Mouse (Mus musculus) CH12.LX (cell line): ENCODE results near the gene Gm20521. TPM values are rescaled to one million over a fixed set of nuclear protein-coding genes. Genes with fewer than 3 reads are reported as not detected.

Experiments
- DNase-seq: peaks from one replicate; pipeline ENCODE4 v3.0.0-alpha.2; 2013; ENCODE audit errors: extremely low read depth
- H3K27ac ChIP-seq: 2 replicates; pipeline ENCODE4 v1.5.1; 2012; ENCODE audit warnings: low read depth, mild to moderate bottlenecking, control low read depth, moderate library complexity; ENCODE audit not compliant: insufficient read depth
- H3K27me3 ChIP-seq: replicated peaks from 2 replicates; pipeline ENCODE3; 2012; ENCODE audit warnings: inconsistent platforms
- H3K36me3 ChIP-seq, 2 experiments: replicated peaks in 1 of 2; 2 replicates each; pipeline versions ENCODE3 to v1.6.1; 2012; ENCODE audit warnings: inconsistent platforms in 1 of 2, low read length in 1 of 2, mild to moderate bottlenecking in 1 of 2, mixed read lengths in 1 of 2, moderate library complexity in 1 of 2; ENCODE audit not compliant: control insufficient read depth in 1 of 2, insufficient read depth in 1 of 2
- H3K4me1 ChIP-seq, 2 experiments: 2 replicates each; pipeline ENCODE4 v1.6.1; 2012; ENCODE audit warnings: inconsistent platforms in 1 of 2, moderate library complexity in 1 of 2; ENCODE audit not compliant: insufficient read depth in 2 of 2, control insufficient read depth in 1 of 2
- H3K4me2 ChIP-seq: 2 replicates; pipeline ENCODE4 v1.6.1; 2012; ENCODE audit warnings: low read depth, mild to moderate bottlenecking, control low read depth; ENCODE audit not compliant: poor library complexity, insufficient read depth, severe bottlenecking
- H3K4me3 ChIP-seq, 3 experiments: fragments of 150-350 bp in 1 of 3; sonication (generic) in 1 of 3; replicated peaks in 1 of 3; 2 replicates each; pipeline versions ENCODE3 to v1.5.1; 2011 to 2012; ENCODE audit warnings: low read depth in 2 of 3, low read length in 2 of 3, mild to moderate bottlenecking in 2 of 3, moderate library complexity in 2 of 3, control low read depth in 1 of 3, improper control_type of control experiment in 1 of 3, inconsistent platforms in 1 of 3, mixed read lengths in 1 of 3; ENCODE audit not compliant: poor library complexity in 1 of 3
- H3K79me2 ChIP-seq: replicated peaks from 2 replicates; pipeline ENCODE4 v1.6.1; 2012; ENCODE audit warnings: mild to moderate bottlenecking, moderate library complexity; ENCODE audit not compliant: control insufficient read depth, poor library complexity, insufficient read depth, severe bottlenecking; ENCODE audit errors: extremely low read depth
- H3K9ac ChIP-seq: 2 replicates; pipeline ENCODE4 v1.6.1; 2012; ENCODE audit warnings: low read depth, mild to moderate bottlenecking, control low read depth, moderate library complexity; ENCODE audit not compliant: insufficient read depth
- H3K9me3 ChIP-seq: replicated peaks from 2 replicates; pipeline ENCODE3; 2012; ENCODE audit warnings: low read length, inconsistent platforms, mixed read lengths
- EP300 ChIP-seq: IDR thresholded peaks from 2 replicates; pipeline ENCODE4 v1.6.1; 2011; ENCODE audit warnings: low read length, improper control_type of control experiment
- GABPA ChIP-seq: IDR thresholded peaks from 2 replicates; pipeline ENCODE4 v1.6.1; 2012; ENCODE audit warnings: low read depth, low read length, improper control_type of control experiment, inconsistent platforms; ENCODE audit not compliant: insufficient replicate concordance
- HCFC1 ChIP-seq: IDR thresholded peaks from 2 replicates; pipeline ENCODE4 v1.6.1; 2012; ENCODE audit warnings: low read depth, mild to moderate bottlenecking, inconsistent platforms, low read length, improper control_type of control experiment
- JUN ChIP-seq: IDR thresholded peaks from 2 replicates; pipeline ENCODE4 v1.6.1; 2011; ENCODE audit warnings: low read depth, mild to moderate bottlenecking, low read length, improper control_type of control experiment, moderate library complexity; ENCODE audit not compliant: insufficient read depth
- JUND ChIP-seq: conservative IDR thresholded peaks from 2 replicates; pipeline ENCODE4 v1.6.1; 2011; ENCODE audit warnings: low read depth, low read length, improper control_type of control experiment
- MAFK ChIP-seq: IDR thresholded peaks from 2 replicates; pipeline ENCODE4 v1.6.1; 2011; ENCODE audit warnings: low read length, improper control_type of control experiment; ENCODE audit not compliant: insufficient replicate concordance
- MAX ChIP-seq: IDR thresholded peaks from 2 replicates; pipeline ENCODE4 v1.6.1; 2011; ENCODE audit warnings: low read length, improper control_type of control experiment
- NELFE ChIP-seq: IDR thresholded peaks from 2 replicates; pipeline ENCODE4 v1.6.1; 2011; ENCODE audit warnings: low read depth, low read length, improper control_type of control experiment
- NRF1 ChIP-seq: IDR thresholded peaks from 2 replicates; pipeline ENCODE4 v1.6.1; 2014; ENCODE audit warnings: low read depth, mild to moderate bottlenecking, inconsistent platforms, low read length, improper control_type of control experiment, moderate library complexity
- PAX5 ChIP-seq: IDR thresholded peaks from 2 replicates; pipeline ENCODE4 v1.6.1; 2012; ENCODE audit warnings: low read length, inconsistent platforms, mixed read lengths
- POLR2A ChIP-seq: IDR thresholded peaks from 2 replicates; pipeline ENCODE4 v1.6.1; 2011; ENCODE audit warnings: low read depth, mild to moderate bottlenecking, improper control_type of control experiment, low read length
- RAD21 ChIP-seq: IDR thresholded peaks from 2 replicates; pipeline ENCODE4 v1.6.1; 2011; ENCODE audit warnings: low read depth, mild to moderate bottlenecking, low read length, improper control_type of control experiment, moderate library complexity
- RCOR1 ChIP-seq: conservative IDR thresholded peaks from 2 replicates; pipeline ENCODE4 v1.6.1; 2012; ENCODE audit warnings: low read depth, mild to moderate bottlenecking, inconsistent platforms, low read length, improper control_type of control experiment
- TCF12 ChIP-seq: IDR thresholded peaks from 2 replicates; pipeline ENCODE4 v1.6.1; 2014; ENCODE audit warnings: low read depth, mild to moderate bottlenecking, inconsistent platforms, low read length, improper control_type of control experiment
- USF1 ChIP-seq: IDR thresholded peaks from 2 replicates; pipeline ENCODE4 v1.6.1; 2014; ENCODE audit warnings: low read depth, mild to moderate bottlenecking, inconsistent platforms, low read length, improper control_type of control experiment
- USF2 ChIP-seq: conservative IDR thresholded peaks from 2 replicates; pipeline ENCODE4 v1.6.1; 2011; ENCODE audit warnings: low read depth, low read length, improper control_type of control experiment
- ZC3H11A ChIP-seq: IDR thresholded peaks from 2 replicates; pipeline ENCODE4 v1.6.1; 2012; ENCODE audit warnings: low read depth, mild to moderate bottlenecking, inconsistent platforms, low read length, improper control_type of control experiment
- ZKSCAN1 ChIP-seq: IDR thresholded peaks from 2 replicates; pipeline ENCODE4 v1.6.1; 2012; ENCODE audit warnings: low read depth, inconsistent platforms, low read length, improper control_type of control experiment, borderline replicate concordance
- ZMIZ1 ChIP-seq: IDR thresholded peaks from 2 replicates; pipeline ENCODE4 v1.6.1; 2012; ENCODE audit warnings: low read depth, mild to moderate bottlenecking, inconsistent platforms, low read length, improper control_type of control experiment
- dilution Hi-C: fragments of 300-500 bp; cut with MboI; formaldehyde crosslinking; loops from 2 replicates; pipeline ENCODE4 v1.14.3; 2020; ENCODE audit warnings: low sequenced_read_pairs; ENCODE audit not compliant: extremely low pct_unique_long_range_greater_than_20kb, extremely low pct_ligation_motif_present
- in situ Hi-C: fragments of 300-500 bp; cut with MboI; formaldehyde crosslinking; loops from 3 replicates; pipeline ENCODE4 v1.14.3; 2019; ENCODE audit warnings: low sequenced_read_pairs, low pct_ligation_motif_present, low pct_unique_long_range_greater_than_20kb, mixed read lengths
- polyA plus RNA-seq: library from polyadenylated mRNA; unstranded; fragments of >175 nt; gene quantifications from 2 replicates; pipeline ENCODE4 v1.2.1, GENCODE M21; 2012; ENCODE audit warnings: low read depth; ENCODE audit not compliant: insufficient read length
- total RNA-seq, 2 experiments: library from RNA; depleted of rRNA; stranded (reverse); fragments of 300-350 nt in 1 of 2; fragments of >200 nt in 1 of 2; gene quantifications; 2 replicates each; pipeline ENCODE4 v1.2.3; 2012 to 2014

Gene Gm20521
- total and polyA plus RNA-seq, 3 experiments = not detected

DNA sequence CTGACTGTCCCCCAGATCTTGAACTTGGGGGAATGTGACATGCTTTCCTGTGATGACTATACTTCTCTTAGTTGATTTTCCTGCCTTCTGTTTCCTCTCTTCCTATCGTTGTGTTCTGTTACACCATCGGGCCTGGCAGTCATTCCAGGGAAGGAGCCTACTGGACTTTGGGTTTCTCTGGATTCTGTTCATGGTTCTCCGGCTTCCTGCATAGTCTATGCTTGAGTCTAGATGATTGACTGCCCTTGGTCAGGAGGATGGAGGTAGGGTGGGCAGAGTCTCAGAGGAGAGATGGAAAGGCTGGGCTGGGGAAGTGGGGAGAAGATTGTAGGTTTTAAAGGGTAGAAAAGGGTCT lies 56.9 kb downstream of the Gm20521 start:
- no peaks in the 10 kb centered on the region for H3K36me3 ChIP-seq
- H3K79me2 ChIP-seq = no peaks in the 10 kb centered on the region
- no peak for DNase-seq
- TF ChIP-seq USF2 = no peak
- TF ChIP-seq PAX5 = no peak
- no peak for TF ChIP-seq NELFE
- no peak for TF ChIP-seq TCF12
- TF ChIP-seq RCOR1 = no peak
- TF ChIP-seq HCFC1 = no peak
- no peak for TF ChIP-seq MAFK
- TF ChIP-seq ZKSCAN1 = no peak
- no peak for TF ChIP-seq JUND
- no peak for TF ChIP-seq MAX
- no peak for TF ChIP-seq EP300
- TF ChIP-seq RAD21 = no peak
- TF ChIP-seq USF1 = no peak
- TF ChIP-seq ZC3H11A = no peak
- TF ChIP-seq POLR2A = no peak
- TF ChIP-seq GABPA = no peak
- no peak for TF ChIP-seq NRF1
- TF ChIP-seq, all 38 proteins: peak for 0
- in situ Hi-C loops = no loop called here
- Histone ChIP-seq H3K9me3 (no peaks in the 10 kb centered on the region), H3K27me3 (peaks cover 64% of the 10 kb centered on the region), H3K27ac (no peak overlapping the region), H3K4me2 (no peak overlapping the region), H3K4me3 (no peak overlapping the region), H3K9ac (no peak overlapping the region), H3K4me1 (peaks cover 0 to 3% of the 10 kb centered on the region in 2 experiments; a peak in 2 of 4 replicates)
- dilution Hi-C loops = no loop called here

DNA sequence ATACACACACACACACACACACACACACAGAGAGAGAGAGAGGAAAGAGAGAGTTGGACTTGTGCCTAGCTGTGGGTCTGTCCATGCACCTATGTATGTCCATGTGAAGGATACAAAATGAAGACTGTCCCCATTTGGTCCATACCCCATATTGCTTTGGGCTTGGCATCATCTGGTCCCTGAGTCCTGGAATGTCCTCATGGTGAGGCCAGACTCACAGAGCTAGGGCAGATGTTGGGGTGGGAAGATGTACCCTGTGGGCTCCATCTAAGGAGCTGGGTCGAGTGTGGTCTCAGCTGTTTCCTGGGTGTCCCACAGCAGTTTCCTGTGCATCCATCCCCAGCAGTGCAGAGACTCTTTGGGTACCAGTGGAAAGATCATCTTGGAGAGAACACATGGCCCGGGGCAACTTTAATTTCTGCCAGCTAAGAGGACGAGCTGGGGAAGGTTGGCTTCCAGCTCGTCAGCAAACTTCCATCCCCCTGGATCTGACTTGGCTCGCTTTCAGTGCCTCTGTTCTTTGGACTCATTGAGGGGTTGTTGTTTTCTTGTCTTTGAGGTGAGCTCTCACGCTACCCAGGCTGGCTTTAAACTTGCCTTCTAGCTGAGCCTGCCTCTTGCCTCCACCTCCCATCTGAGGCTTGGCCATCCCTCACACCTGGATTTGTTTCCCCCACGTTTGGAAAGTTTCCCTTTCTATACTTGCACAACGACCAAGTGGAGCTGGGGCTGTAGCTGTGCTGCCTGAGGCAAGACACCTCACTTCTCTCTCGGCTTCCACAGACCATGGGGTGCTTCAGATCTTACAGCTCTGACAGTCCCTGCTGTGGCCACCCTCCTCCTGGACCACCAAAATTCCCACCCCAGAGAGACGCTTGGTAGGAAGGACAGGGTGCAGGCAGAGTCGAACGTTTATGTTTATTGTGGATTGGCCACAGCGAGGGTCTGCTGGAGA lies 58.1 kb downstream of the Gm20521 start:
- no peak overlapping the region for H3K4me2 ChIP-seq
- dilution Hi-C loops (no loop called here), in situ Hi-C loops (no loop called here)
- H3K79me2 ChIP-seq = no peaks in the 10 kb centered on the region
- DNase-seq = no peak
- H3K9me3 ChIP-seq = no peaks in the 10 kb centered on the region
- H3K4me3 ChIP-seq = no peak overlapping the region
- no peak overlapping the region for H3K27ac ChIP-seq
- H3K27me3 ChIP-seq = peaks cover 54% of the 10 kb centered on the region
- peaks cover 6 to 14% of the 10 kb centered on the region in 2 experiments for H3K4me1 ChIP-seq
- TF ChIP-seq JUN (no peak), MAX (no peak), NELFE (no peak), RCOR1 (no peak), MAFK (no peak), USF1 (no peak), ZMIZ1 (no peak)
- H3K9ac ChIP-seq = no peak overlapping the region
- H3K36me3 ChIP-seq = no peaks in the 10 kb centered on the region
